Mouse (Mus musculus) midbrain, postnatal 0 days (tissue): ENCODE data around the gene Suclg2. TPM values are rescaled to one million over a fixed set of nuclear protein-coding genes. Genes with fewer than 3 reads are reported as not detected.

Experiments used
- ATAC-seq: fragments of 200-750 bp; cut with Nextera tagmentation; 2 replicates; pipeline ENCODE4 v1.8.0; 2017; ENCODE audit warnings: moderate number of reproducible peaks, mild to moderate bottlenecking, moderate TSS enrichment, moderate library complexity; ENCODE audit not compliant: low FRiP score
- DNase-seq: peaks from one replicate; pipeline ENCODE4 v3.0.0-alpha.2; 2015; ENCODE audit warnings: low spot score
- H3K27ac ChIP-seq: fragments of 300-500 bp; sonication (generic); 2 replicates; pipeline ENCODE4 v1.5.1; 2014; ENCODE audit warnings: low read depth, mild to moderate bottlenecking, low read length, mixed read lengths
- H3K27me3 ChIP-seq: fragments of 300-500 bp; sonication (generic); 2 replicates; pipeline ENCODE4 v1.6.1; 2014; ENCODE audit warnings: low read length, control low read depth, mixed read lengths; ENCODE audit not compliant: insufficient read depth
- H3K36me3 ChIP-seq: fragments of 300-500 bp; sonication (generic); 2 replicates; pipeline ENCODE4 v1.6.1; 2014; ENCODE audit warnings: low read length, control low read depth, mixed read lengths; ENCODE audit not compliant: insufficient read depth
- H3K4me1 ChIP-seq: fragments of 300-500 bp; sonication (generic); 2 replicates; pipeline ENCODE4 v1.6.1; 2014; ENCODE audit warnings: mild to moderate bottlenecking, control low read depth, antibody characterized with exemption, low read length, mixed read lengths; ENCODE audit not compliant: insufficient read depth
- H3K4me2 ChIP-seq: fragments of 300-500 bp; sonication (generic); 2 replicates; pipeline ENCODE4 v1.6.1; 2014; ENCODE audit warnings: low read depth, mild to moderate bottlenecking, low read length, mixed read lengths; ENCODE audit not compliant: poor library complexity, severe bottlenecking
- H3K4me3 ChIP-seq: fragments of 300-500 bp; sonication (generic); 2 replicates; pipeline ENCODE4 v1.5.1; 2014; ENCODE audit warnings: low read depth, mild to moderate bottlenecking, low read length, moderate library complexity
- H3K9ac ChIP-seq: fragments of 300-500 bp; sonication (generic); replicated peaks from 2 replicates; pipeline ENCODE4 v1.6.1; 2014; ENCODE audit warnings: mild to moderate bottlenecking, low read length, moderate library complexity, mixed read lengths; ENCODE audit not compliant: poor library complexity, severe bottlenecking
- H3K9me3 ChIP-seq: fragments of 300-500 bp; sonication (generic); 2 replicates; pipeline ENCODE4 v1.6.1; 2016; ENCODE audit warnings: low read length, control low read depth
- CTCF ChIP-seq: IDR thresholded peaks from 2 replicates; pipeline ENCODE4 v1.5.1; 2016; ENCODE audit warnings: antibody characterized with exemption, mild to moderate bottlenecking
- WGBS: fragments of 180-500 bp; shearing (Covaris S2); extraction: QIAGEN DNeasy Blood & Tissue Kit; methylation state at CpG from one replicate; pipeline ENCODE4 v1.1.7; 2014; 5-methylcytosine and 5-hydroxymethylcytosine counted together
- polyA plus RNA-seq: library from polyadenylated mRNA; unstranded; fragments of >200 nt; fragmentation: Nextera tagmentation; extraction: Ambion mirVana; gene quantifications from 2 replicates; pipeline ENCODE4 v1.2.1, GENCODE M21; 2015
- total RNA-seq: library from RNA; depleted of rRNA; stranded (reverse); fragments of >200 nt; gene quantifications from 2 replicates; pipeline ENCODE4 v1.2.3, GENCODE M21; 2014

Suclg2 gene
- total and polyA plus RNA-seq, 2 experiments from 2014 or later: 14.4 to 15.7 TPM

- H3K9me3 ChIP-seq: no peaks in the 10 kb centered on the region
- no peak for TF ChIP-seq CTCF
- H3K4me3 ChIP-seq: no peak overlapping the region
- ATAC-seq: no peak
- H3K9ac ChIP-seq: no peak overlapping the region
- 96% methylated on average over 2 of the region's 2 CpGs for WGBS
- H3K36me3 ChIP-seq: no peaks in the 10 kb centered on the region
- no peak overlapping the region for H3K27ac ChIP-seq
- H3K4me1 ChIP-seq: no peaks in the 10 kb centered on the region
- H3K27me3 ChIP-seq: no peaks in the 10 kb centered on the region
- no peak for DNase-seq
- H3K4me2 ChIP-seq: no peak overlapping the region
These were observed 81.2 kb downstream of the Suclg2 start for GRCm38 (mm10) chr6:95637416-95637815.

DNA sequence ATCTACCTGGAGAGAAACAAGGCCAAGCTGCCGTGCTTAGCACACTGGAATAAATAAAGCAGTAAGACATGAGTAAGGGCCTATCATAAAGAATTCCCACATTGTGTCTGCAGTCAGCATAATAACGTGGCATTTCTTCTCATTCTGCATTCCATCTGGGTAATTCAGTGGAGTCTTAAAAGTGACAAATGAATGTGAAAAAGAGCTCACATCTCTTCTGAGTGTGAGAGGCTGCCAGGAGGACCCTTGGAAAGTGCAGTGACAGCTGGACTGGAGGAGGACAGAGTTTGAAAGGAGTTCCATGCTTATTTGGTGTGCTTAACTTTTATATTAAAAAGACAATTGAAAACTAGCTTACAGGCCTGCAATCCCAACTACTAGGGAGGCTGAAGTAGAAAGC, 83.2 kb downstream of the Suclg2 start:
- Histone ChIP-seq H3K4me2 (no peak overlapping the region), H3K9ac (no peak overlapping the region), H3K27me3 (no peaks in the 10 kb centered on the region), H3K4me3 (no peak overlapping the region), H3K36me3 (no peaks in the 10 kb centered on the region), H3K9me3 (no peaks in the 10 kb centered on the region), H3K4me1 (no peaks in the 10 kb centered on the region; the same call in 1 of the 2 replicates), H3K27ac (no peak overlapping the region)
- TF ChIP-seq CTCF: no peak
- no peak for ATAC-seq
- no peak for DNase-seq
- 39% methylated on average over 2 of the region's 2 CpGs for WGBS

- Histone ChIP-seq H3K27ac (no peak overlapping the region), H3K4me2 (no peak overlapping the region), H3K4me3 (no peak overlapping the region), H3K9ac (no peak overlapping the region), H3K4me1 (no peaks in the 10 kb centered on the region; the same call in 1 of the 2 replicates), H3K9me3 (no peaks in the 10 kb centered on the region), H3K27me3 (no peaks in the 10 kb centered on the region), H3K36me3 (no peaks in the 10 kb centered on the region)
- 94% methylated on average over 7 of the region's 7 CpGs for WGBS
- ATAC-seq: no peak
- DNase-seq: no peak
- no peak for TF ChIP-seq CTCF
These were observed 89.5 kb downstream of the Suclg2 start for GRCm38 (mm10) chr6:95629071-95629470.

DNA sequence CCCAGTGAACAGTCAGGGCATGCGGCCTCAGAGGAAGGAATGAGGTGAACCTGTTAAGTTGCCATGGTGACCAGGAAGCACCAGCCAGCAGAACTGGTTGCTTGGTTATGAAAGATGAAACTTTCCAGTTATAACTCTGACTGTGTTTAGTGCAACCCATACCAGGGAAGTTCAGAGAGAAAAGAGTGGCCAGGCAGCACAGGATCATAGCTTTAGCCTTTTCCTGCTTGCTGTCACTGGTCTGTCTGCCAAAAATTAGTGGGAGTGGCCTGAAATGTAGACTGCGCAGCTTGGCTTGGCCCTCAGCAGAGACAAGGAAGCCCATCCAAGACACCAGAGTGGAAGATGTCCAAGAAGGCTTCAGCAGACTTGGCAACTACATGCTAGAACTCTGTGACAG, 96.8 kb downstream of the Suclg2 start:
- Histone ChIP-seq H3K27me3 (no peaks in the 10 kb centered on the region), H3K4me2 (no peak overlapping the region), H3K4me3 (no peak overlapping the region), H3K9me3 (no peaks in the 10 kb centered on the region), H3K9ac (no peak overlapping the region), H3K4me1 (no peaks in the 10 kb centered on the region; the same call in 1 of the 2 replicates), H3K27ac (no peak overlapping the region), H3K36me3 (no peaks in the 10 kb centered on the region)
- no peak for TF ChIP-seq CTCF
- peak; percentile 79 for DNase-seq
- ATAC-seq: peak; percentile 47; the same call in 1 of the 2 replicates
- 60% methylated on average over 2 of the region's 2 CpGs for WGBS

DNA sequence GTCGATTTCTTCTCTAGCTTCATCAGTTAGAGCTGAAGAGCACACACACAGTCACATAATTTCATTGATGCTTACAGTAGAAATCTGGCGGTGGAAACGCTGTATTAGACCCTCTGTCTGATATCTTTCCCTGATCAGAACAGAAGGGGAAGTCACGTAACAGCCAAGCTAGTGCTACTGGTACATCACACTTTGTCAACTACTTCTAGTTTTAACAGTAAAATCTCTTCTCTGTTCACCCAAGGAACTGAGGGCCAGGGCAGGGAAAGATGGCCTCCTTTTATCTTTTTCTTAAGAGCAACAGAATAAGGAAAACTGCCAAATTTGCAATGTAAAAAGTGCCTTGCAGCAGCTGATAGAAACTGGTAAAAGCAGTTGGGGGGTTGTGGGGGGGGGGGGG, 97.8 kb downstream of the Suclg2 start:
- ATAC-seq (no peak), DNase-seq (no peak)
- no peak for TF ChIP-seq CTCF
- Histone ChIP-seq H3K27ac (no peak overlapping the region), H3K9ac (no peak overlapping the region), H3K9me3 (no peaks in the 10 kb centered on the region), H3K4me2 (no peak overlapping the region), H3K27me3 (no peaks in the 10 kb centered on the region), H3K4me3 (no peak overlapping the region), H3K36me3 (no peaks in the 10 kb centered on the region), H3K4me1 (no peaks in the 10 kb centered on the region; the same call in 1 of the 2 replicates)
- WGBS: 89% methylated on average over 4 of the region's 4 CpGs

GRCm38 (mm10) chr6:95619817-95620216, 98.8 kb downstream of the Suclg2 start:
- no peaks in the 10 kb centered on the region for H3K9me3 ChIP-seq
- DNase-seq: no peak
- H3K27me3 ChIP-seq: no peaks in the 10 kb centered on the region
- ATAC-seq: no peak
- no peak overlapping the region for H3K4me2 ChIP-seq
- no peak for TF ChIP-seq CTCF
- no peak overlapping the region for H3K4me3 ChIP-seq
- no peak overlapping the region for H3K27ac ChIP-seq
- no peaks in the 10 kb centered on the region; the same call in 1 of the 2 replicates for H3K4me1 ChIP-seq
- H3K36me3 ChIP-seq: no peaks in the 10 kb centered on the region
- H3K9ac ChIP-seq: no peak overlapping the region
